Mouse (Mus musculus) forebrain, embryonic 13.5 days (tissue): ENCODE data around the gene Mapk10. TPM values are rescaled to one million over a fixed set of nuclear protein-coding genes. Genes with fewer than 3 reads are reported as not detected.

Experiments used
- ATAC-seq: fragments of 200-750 bp; cut with Nextera tagmentation; 2 replicates; pipeline ENCODE4 v1.8.0; 2017
- H3K27ac ChIP-seq: fragments of 300-500 bp; sonication (generic); 2 replicates; pipeline ENCODE4 v1.5.1; 2015; ENCODE audit warnings: inconsistent platforms, mild to moderate bottlenecking, moderate library complexity
- H3K27me3 ChIP-seq: fragments of 300-500 bp; sonication (generic); 2 replicates; pipeline ENCODE4 v1.6.1; 2015; ENCODE audit warnings: mild to moderate bottlenecking, inconsistent platforms
- H3K36me3 ChIP-seq: fragments of 300-500 bp; sonication (generic); 2 replicates; pipeline ENCODE4 v1.6.1; 2015; ENCODE audit warnings: mild to moderate bottlenecking, inconsistent platforms; ENCODE audit not compliant: poor library complexity, severe bottlenecking
- H3K4me1 ChIP-seq: fragments of 300-500 bp; sonication (generic); 2 replicates; pipeline ENCODE4 v1.6.1; 2015; ENCODE audit warnings: inconsistent platforms
- H3K4me2 ChIP-seq: fragments of 300-500 bp; sonication (generic); 2 replicates; pipeline ENCODE4 v1.6.1; 2015; ENCODE audit warnings: inconsistent platforms, mild to moderate bottlenecking, moderate library complexity
- H3K4me3 ChIP-seq: fragments of 300-500 bp; sonication (generic); 2 replicates; pipeline ENCODE4 v1.5.1; 2015; ENCODE audit warnings: mild to moderate bottlenecking, inconsistent platforms
- H3K9ac ChIP-seq: fragments of 300-500 bp; sonication (generic); 2 replicates; pipeline ENCODE4 v1.6.1; 2015; ENCODE audit warnings: mild to moderate bottlenecking, inconsistent platforms
- H3K9me3 ChIP-seq: fragments of 300-500 bp; sonication (generic); replicated peaks from 2 replicates; pipeline ENCODE4 v1.6.1; 2016; ENCODE audit warnings: inconsistent platforms
- WGBS: fragments of 180-500 bp; shearing (Covaris S2); methylation state at CpG from one replicate; pipeline ENCODE4 v1.1.7; 2015; 5-methylcytosine and 5-hydroxymethylcytosine counted together
- polyA plus RNA-seq: library from polyadenylated mRNA; unstranded; fragments of >200 nt; fragmentation: Nextera tagmentation; extraction: Ambion mirVana; gene quantifications from 2 replicates; pipeline ENCODE4 v1.2.1, GENCODE M21; 2015

Gene Mapk10
- polyA plus RNA-seq = 53.0 and 57.8 TPM in 2 replicates

DNA sequence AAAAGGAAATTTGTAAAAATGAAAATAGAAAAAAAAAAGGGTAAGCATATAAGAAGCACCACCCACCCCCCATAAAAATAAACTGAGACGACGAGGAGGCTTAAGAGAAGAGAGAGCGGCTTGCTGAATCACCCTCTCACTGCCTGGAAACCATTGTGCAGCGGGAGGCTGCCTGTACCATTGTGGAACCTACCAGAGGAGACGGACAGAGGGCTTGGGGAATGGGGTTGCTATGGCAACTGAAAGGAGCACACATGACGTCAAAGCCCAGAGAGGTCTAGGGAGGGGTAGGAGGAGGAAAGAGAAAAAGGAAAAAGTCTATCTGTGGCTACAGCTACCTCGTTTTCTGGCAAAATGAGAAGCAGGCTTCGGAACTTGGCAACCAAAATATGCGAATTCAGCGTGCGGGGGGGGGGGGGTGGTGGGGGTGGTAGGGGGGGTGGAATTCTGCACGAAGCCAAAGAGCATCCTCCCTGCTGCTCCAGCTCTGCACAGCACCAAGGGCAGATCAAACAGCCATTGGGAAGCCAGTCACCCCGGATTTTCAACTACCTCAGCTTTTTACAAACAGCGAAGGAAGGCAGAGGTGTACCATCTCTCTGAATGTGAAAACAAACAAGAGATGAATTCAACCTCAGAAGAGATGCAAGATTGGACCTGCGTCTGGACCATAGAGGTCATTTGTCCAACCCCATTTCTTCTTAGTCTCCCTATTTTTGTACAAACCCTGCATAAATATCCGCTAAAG is at the start of gene Mapk10:
Gene Mapk10 (minus strand): TSS at position 234 of the 748 bp plus-strand sequence.
- peak; percentile 99 for ATAC-seq
- H3K4me1 ChIP-seq = peaks cover 33% of the 10 kb centered on the region
- no peaks in the 10 kb centered on the region for H3K27me3 ChIP-seq
- H3K4me2 ChIP-seq = peak within 1 kb of the TSS; percentile 60
- no peaks in the 10 kb centered on the region for H3K36me3 ChIP-seq
- H3K9ac ChIP-seq = peak within 1 kb of the TSS; percentile 70
- H3K4me3 ChIP-seq = peak within 1 kb of the TSS; percentile 43
- peak within 1 kb of the TSS; percentile 55 for H3K27ac ChIP-seq
- 6% methylated on average over 15 of the region's 16 CpGs for WGBS
- H3K9me3 ChIP-seq = no peaks in the 10 kb centered on the region

DNA sequence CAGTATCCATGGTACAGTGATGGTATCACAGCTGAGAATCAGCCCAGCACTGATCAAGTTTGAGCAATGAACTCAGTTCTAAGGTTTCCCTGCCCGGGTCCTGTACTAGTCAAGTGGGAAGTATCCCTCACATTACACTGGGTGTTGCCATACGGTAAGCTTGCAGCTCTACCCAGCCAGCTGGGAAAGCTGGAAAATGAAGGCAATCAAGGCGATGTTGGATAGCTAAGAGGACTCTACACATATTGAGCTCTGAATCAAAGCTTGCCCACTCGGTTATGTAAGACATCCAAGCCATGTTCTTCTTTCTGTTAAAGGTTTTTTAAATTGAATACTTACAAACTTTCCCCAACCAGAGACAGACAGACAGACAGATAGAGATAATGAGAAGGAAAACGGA is 45.0 kb upstream of the Mapk10 start:
- ATAC-seq = no peak
- H3K4me1 ChIP-seq = no peaks in the 10 kb centered on the region
- H3K27ac ChIP-seq = no peak overlapping the region
- no peaks in the 10 kb centered on the region for H3K9me3 ChIP-seq
- no peak overlapping the region for H3K9ac ChIP-seq
- no peaks in the 10 kb centered on the region for H3K27me3 ChIP-seq
- no peaks in the 10 kb centered on the region for H3K36me3 ChIP-seq
- no peak overlapping the region for H3K4me2 ChIP-seq
- H3K4me3 ChIP-seq = no peak overlapping the region
- WGBS = 89% methylated on average over 5 of the region's 5 CpGs

DNA sequence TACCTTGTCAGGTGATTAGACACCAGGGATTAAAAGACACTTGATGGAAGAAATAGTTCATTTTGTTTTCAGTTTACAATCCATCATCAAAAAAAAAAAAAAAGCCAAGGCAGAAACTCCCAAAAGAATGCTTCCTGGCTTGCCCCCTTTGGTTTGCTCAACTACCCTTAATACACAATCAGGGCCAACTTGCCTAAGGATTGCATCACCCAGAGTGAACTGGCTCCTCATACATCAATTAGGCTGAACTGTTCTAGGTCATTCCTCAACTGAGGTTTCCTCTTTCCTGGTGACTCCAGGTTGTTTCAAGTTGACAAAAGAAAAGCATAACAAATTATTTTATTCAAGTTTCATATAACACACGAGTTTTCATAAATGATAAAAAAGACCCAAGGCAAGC is 31.3 kb upstream of the Mapk10 start:
- Histone ChIP-seq H3K36me3 (no peaks in the 10 kb centered on the region), H3K4me3 (no peak overlapping the region), H3K4me1 (no peaks in the 10 kb centered on the region), H3K27ac (no peak overlapping the region), H3K9ac (no peak overlapping the region), H3K4me2 (no peak overlapping the region), H3K9me3 (peaks cover 3% of the 10 kb centered on the region; the same call in 1 of the 2 replicates), H3K27me3 (no peaks in the 10 kb centered on the region)
- ATAC-seq = no peak
- WGBS = 78% methylated on average over 1 of the region's 1 CpGs

DNA sequence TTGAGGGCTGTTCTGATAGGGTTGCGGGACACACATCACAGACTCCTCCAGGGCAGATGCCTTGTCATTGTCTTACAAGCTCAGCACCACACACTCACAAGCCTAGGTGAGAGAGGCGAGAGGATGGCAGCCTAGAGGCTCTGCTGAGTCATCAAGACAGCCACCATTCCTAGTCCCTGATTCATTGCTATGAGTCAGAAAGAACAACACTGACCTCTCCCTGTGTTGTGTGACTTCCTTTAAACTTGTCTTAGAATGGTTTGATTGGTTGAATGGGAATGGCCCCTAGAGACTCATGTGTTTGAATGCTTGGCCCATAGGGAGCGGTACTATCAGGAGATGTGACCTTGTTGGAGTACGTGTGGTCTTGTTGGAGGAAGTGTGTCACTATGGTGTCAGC is 20.7 kb upstream of the Mapk10 start:
- no peak overlapping the region for H3K4me2 ChIP-seq
- no peaks in the 10 kb centered on the region for H3K4me1 ChIP-seq
- no peak overlapping the region for H3K9ac ChIP-seq
- ATAC-seq = no peak
- no peak overlapping the region for H3K27ac ChIP-seq
- WGBS = 93% methylated on average over 4 of the region's 4 CpGs
- no peaks in the 10 kb centered on the region for H3K9me3 ChIP-seq
- H3K36me3 ChIP-seq = no peaks in the 10 kb centered on the region
- no peak overlapping the region for H3K4me3 ChIP-seq
- no peaks in the 10 kb centered on the region for H3K27me3 ChIP-seq

DNA sequence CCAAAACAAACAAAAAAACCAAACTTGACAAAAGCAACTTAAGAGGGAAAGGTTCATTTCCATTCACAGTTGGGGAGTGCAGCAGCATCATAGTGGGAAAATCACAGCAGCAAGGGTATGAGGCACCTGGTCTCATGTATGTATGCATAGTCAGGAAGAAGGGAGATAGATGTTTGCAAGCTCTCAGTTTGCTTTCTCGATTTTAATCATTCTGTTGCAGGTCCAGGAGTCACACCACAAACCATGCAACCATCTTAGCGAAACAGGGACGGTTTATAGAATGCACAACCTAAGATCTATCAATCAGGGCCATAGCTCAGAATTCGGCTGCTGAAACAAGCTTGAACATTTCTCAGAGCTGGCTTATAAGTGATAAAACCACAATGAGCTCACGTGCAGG is 19.2 kb upstream of the Mapk10 start:
- no peak overlapping the region for H3K4me3 ChIP-seq
- H3K4me2 ChIP-seq = no peak overlapping the region
- H3K4me1 ChIP-seq = no peaks in the 10 kb centered on the region
- no peaks in the 10 kb centered on the region for H3K9me3 ChIP-seq
- no peaks in the 10 kb centered on the region for H3K36me3 ChIP-seq
- no peak overlapping the region for H3K9ac ChIP-seq
- H3K27ac ChIP-seq = no peak overlapping the region
- no peaks in the 10 kb centered on the region for H3K27me3 ChIP-seq
- no peak for ATAC-seq
- WGBS = 91% methylated on average over 5 of the region's 5 CpGs

DNA sequence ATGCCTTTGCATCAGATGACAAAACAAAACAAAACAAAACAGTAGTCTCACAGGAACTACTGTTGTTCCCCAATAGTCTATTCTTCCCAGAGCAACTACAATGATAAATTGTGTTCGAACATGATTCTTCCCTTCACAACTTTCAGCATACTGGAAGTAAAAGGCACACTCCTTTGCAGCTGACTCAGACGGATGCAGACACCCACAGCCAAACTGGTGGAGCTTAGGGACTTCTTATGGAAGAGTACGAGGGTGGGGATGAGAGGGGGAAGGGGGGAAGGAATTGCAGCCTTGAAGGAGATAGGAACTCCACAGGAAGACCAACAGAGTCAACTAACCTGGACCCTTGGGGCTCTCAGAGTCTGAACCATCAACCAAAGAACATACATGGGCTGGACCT is 18.2 kb upstream of the Mapk10 start:
- H3K27me3 ChIP-seq = no peaks in the 10 kb centered on the region
- ATAC-seq = no peak
- 68% methylated on average over 3 of the region's 3 CpGs for WGBS

DNA sequence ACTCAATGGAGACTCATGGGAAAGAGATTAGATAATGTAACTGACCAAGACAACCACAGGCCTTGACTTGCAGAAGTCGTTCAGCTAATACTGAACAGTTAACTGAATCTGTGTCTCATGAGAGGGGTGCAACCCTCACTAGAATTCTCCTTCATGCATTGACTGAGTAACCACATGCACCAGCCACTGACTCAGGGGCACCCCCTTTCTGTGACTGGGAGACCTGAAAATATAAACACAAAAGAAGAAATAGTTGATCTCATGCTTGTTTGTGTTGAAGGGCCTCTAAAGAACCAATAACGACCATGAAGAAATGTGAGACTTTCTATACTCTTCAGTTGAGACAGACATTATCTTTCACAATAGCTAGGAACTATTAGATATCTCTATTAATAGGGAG is 10.9 kb upstream of the Mapk10 start:
- no peaks in the 10 kb centered on the region for H3K27me3 ChIP-seq
- no peak overlapping the region for H3K9ac ChIP-seq
- no peak overlapping the region for H3K4me2 ChIP-seq
- H3K4me3 ChIP-seq = no peak overlapping the region
- no peaks in the 10 kb centered on the region for H3K4me1 ChIP-seq
- WGBS = 51% methylated on average over 2 of the region's 2 CpGs
- no peaks in the 10 kb centered on the region for H3K36me3 ChIP-seq
- no peak overlapping the region for H3K27ac ChIP-seq
- no peak for ATAC-seq
- H3K9me3 ChIP-seq = no peaks in the 10 kb centered on the region

More for the DNA sequence above, 18.2 kb upstream of the Mapk10 start:
- Histone ChIP-seq H3K4me2 (no peak overlapping the region), H3K36me3 (no peaks in the 10 kb centered on the region), H3K27ac (no peak overlapping the region), H3K4me3 (no peak overlapping the region), H3K9ac (no peak overlapping the region), H3K9me3 (no peaks in the 10 kb centered on the region), H3K4me1 (no peaks in the 10 kb centered on the region)

DNA sequence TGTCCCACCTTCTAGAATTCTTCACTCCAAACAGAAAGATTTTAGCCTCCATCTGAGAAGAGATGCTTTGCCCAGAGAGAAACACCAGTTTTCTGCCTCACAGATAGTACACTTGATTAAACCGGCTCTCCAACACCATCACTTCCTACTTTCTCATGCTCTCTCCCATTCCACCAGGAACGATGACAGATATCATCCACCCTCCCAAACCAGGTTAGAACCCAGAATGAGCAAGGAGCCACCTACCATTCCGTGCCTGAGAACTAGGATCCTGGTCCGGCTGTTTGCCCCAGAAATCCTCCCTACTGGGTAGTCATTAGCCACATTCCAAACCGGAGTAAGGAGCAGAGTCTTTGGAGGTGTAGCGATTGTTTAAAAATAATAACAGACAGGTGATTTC is 490 bp downstream of the Mapk10 start:
- H3K27me3 ChIP-seq = no peaks in the 10 kb centered on the region
- H3K4me3 ChIP-seq = peak overlapping the region; percentile 43
- peak overlapping the region; percentile 55 for H3K27ac ChIP-seq
- peak overlapping the region; percentile 60 for H3K4me2 ChIP-seq
- ATAC-seq = peak; percentile 17; the same call in 1 of the 2 replicates
- peaks cover 33% of the 10 kb centered on the region for H3K4me1 ChIP-seq
- WGBS = 4% methylated on average over 6 of the region's 6 CpGs
- no peaks in the 10 kb centered on the region for H3K9me3 ChIP-seq
- H3K36me3 ChIP-seq = no peaks in the 10 kb centered on the region
- H3K9ac ChIP-seq = peak overlapping the region; percentile 70

DNA sequence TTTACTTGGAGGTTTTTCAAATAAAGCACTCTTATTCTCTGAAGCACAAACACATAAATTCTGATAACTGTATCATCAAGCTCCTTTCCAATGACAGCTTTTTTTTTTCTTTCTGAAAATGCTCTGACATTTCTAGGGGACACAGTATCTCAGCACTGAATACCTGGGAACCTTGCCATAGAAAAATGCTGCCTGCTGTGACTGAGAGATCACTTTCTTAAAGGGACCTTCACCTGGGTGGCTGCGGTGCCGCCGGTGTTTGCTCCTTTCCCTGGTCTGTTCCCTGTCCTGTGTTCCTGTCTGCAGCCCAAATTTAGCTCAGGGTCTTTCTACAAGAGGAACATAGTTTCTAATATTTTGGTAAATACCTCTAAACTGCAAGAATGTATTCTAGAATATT is 1.1 kb downstream of the Mapk10 start:
- H3K4me2 ChIP-seq = peak overlapping the region; percentile 60
- H3K27ac ChIP-seq = peak overlapping the region; percentile 55
- no peaks in the 10 kb centered on the region for H3K9me3 ChIP-seq
- H3K36me3 ChIP-seq = peaks cover 5% of the 10 kb centered on the region; the same call in 1 of the 2 replicates
- peaks cover 33% of the 10 kb centered on the region for H3K4me1 ChIP-seq
- H3K27me3 ChIP-seq = no peaks in the 10 kb centered on the region
- H3K4me3 ChIP-seq = peak overlapping the region; percentile 43
- WGBS = 35% methylated on average over 3 of the region's 3 CpGs
- no peak for ATAC-seq
- peak overlapping the region; percentile 70 for H3K9ac ChIP-seq

DNA sequence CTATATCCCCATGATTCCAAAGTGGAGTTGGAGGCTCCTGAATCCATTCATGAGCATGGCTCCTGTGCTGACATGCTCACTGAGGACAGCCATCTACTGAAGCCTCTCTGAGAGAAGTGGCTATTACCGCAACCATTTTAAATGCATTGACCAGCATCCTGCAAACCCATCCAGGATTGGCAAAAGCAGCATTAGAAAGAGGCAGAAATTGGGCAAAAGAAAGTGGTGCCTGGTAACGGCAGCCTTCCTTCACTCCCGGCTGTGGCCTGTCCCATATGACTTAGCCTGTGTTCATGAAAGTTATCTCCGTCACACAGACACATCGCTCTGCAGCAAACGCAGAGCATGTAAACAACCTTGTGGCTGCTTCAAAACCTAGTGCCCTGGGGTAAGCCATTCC is 1.6 kb downstream of the Mapk10 start:
- peaks cover 33% of the 10 kb centered on the region for H3K4me1 ChIP-seq
- peak overlapping the region; percentile 43 for H3K4me3 ChIP-seq
- H3K9me3 ChIP-seq = no peaks in the 10 kb centered on the region
- no peaks in the 10 kb centered on the region for H3K27me3 ChIP-seq
- ATAC-seq = no peak
- peak overlapping the region; percentile 60 for H3K4me2 ChIP-seq
- peaks cover 9% of the 10 kb centered on the region; the same call in 1 of the 2 replicates for H3K36me3 ChIP-seq
- WGBS = 49% methylated on average over 6 of the region's 6 CpGs
- peak overlapping the region; percentile 55 for H3K27ac ChIP-seq
- H3K9ac ChIP-seq = peak overlapping the region; percentile 70

DNA sequence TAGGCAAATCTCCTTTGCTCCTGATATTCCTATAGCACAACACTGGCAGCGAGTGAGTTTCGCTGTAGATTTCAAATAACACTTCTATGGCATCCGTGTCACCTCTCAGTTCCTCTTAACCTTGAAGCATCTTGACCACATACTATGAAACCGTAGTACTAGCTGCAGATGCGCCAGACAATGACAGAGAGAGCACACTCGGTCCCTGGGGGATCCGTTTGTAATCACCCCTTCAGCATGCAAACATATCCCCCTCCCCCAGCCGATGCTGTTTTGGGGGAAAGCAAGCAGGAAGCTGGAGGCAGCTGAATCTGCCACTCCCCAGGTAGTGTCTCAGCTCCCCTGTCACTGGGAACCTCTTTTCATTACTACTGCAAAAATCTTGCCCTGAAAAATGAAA is 2.3 kb downstream of the Mapk10 start:
- no peaks in the 10 kb centered on the region for H3K9me3 ChIP-seq
- peaks cover 9% of the 10 kb centered on the region; the same call in 1 of the 2 replicates for H3K36me3 ChIP-seq
- peak overlapping the region; percentile 60 for H3K4me2 ChIP-seq
- no peak for ATAC-seq
- no peak overlapping the region for H3K27ac ChIP-seq
- peak overlapping the region; percentile 43 for H3K4me3 ChIP-seq
- peak overlapping the region; percentile 70 for H3K9ac ChIP-seq
- peaks cover 33% of the 10 kb centered on the region for H3K4me1 ChIP-seq
- H3K27me3 ChIP-seq = no peaks in the 10 kb centered on the region
- 47% methylated on average over 8 of the region's 8 CpGs for WGBS

DNA sequence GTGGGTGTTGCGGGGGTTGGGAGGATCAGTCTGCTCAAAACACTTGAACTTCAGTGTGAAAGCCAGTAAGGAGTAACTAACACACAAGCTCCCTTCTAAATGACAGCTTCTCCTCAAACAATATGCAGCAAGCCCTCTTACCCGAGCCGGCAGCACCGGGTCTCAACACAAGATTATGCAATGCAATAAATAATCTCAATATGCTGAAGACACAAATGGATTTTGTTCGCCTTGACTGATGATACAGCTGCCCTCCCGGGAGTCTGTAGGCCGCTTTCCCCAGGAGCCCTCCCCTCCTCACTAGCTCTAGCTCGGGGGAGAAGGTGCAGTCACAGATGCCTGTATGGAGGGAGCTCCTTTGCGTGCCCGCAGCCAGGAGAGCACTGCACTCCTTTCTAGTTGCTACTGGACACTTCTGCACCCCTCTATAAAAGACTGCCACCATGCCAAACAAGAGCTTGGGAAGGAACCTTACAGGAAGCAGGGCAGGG is 3.1 kb downstream of the Mapk10 start:
- H3K27ac ChIP-seq = peak overlapping the region; percentile 51; the same call in 1 of the 2 replicates

More for the DNA sequence above, 3.1 kb downstream of the Mapk10 start:
- Histone ChIP-seq H3K4me3 (peak overlapping the region; percentile 43), H3K27me3 (no peaks in the 10 kb centered on the region), H3K4me2 (peak overlapping the region; percentile 60), H3K4me1 (peaks cover 33% of the 10 kb centered on the region), H3K9ac (peak overlapping the region; percentile 70), H3K36me3 (peaks cover 9% of the 10 kb centered on the region; the same call in 1 of the 2 replicates), H3K9me3 (no peaks in the 10 kb centered on the region)
- 51% methylated on average over 10 of the region's 10 CpGs for WGBS
- no peak for ATAC-seq
